Mouse (Mus musculus) heart, adult 2 months (tissue): Measurements from ENCODE around the gene Cyp2t4.

Experiments used
- CTCF ChIP-seq: fragments of 200-600 bp; IDR thresholded peaks from 2 replicates; pipeline ENCODE4 v1.8.1; 2022; ENCODE audit warnings: antibody characterized with exemption, mild to moderate bottlenecking, moderate library complexity
- EP300 ChIP-seq: fragments of 200-500 bp; IDR thresholded peaks from 2 replicates; pipeline ENCODE4 v1.6.1; 2011; ENCODE audit warnings: low read depth, low read length, control low read depth; ENCODE audit not compliant: insufficient read depth
- POLR2A ChIP-seq: fragments of 200-500 bp; IDR thresholded peaks from 2 replicates; pipeline ENCODE4 v1.6.1; 2011; ENCODE audit warnings: mild to moderate bottlenecking, low read depth, low read length, control low read depth; ENCODE audit not compliant: insufficient read depth

- no peak for TF ChIP-seq CTCF
- TF ChIP-seq POLR2A, result no peak
- TF ChIP-seq EP300, result no peak
Measured at GRCm38 (mm10) chr7:27133757-27134156, 19.8 kb upstream of the Cyp2t4 start.
